Mouse (Mus musculus) cerebellum, adult 2 months (tissue): ENCODE data around the gene Grpel1. TPM values are rescaled to one million over a fixed set of nuclear protein-coding genes. Genes with fewer than 3 reads are reported as not detected.

ENCODE experiments used
- DNase-seq, 2 experiments: peaks; one replicate each; pipeline ENCODE4 v3.0.0; 2021
- H3K27ac ChIP-seq: fragments of 200-500 bp; 2 replicates; pipeline ENCODE4 v1.5.1; 2012; ENCODE audit warnings: low read length, control low read depth, inconsistent platforms; ENCODE audit not compliant: insufficient read depth
- H3K27me3 ChIP-seq: fragments of 200-500 bp; 2 replicates; pipeline ENCODE4 v1.6.1; 2012; ENCODE audit warnings: inconsistent platforms, mild to moderate bottlenecking, low read length, moderate library complexity; ENCODE audit not compliant: control insufficient read depth, insufficient read depth
- H3K4me1 ChIP-seq: fragments of 200-500 bp; 2 replicates; pipeline ENCODE4 v1.6.1; 2011; ENCODE audit warnings: low read length; ENCODE audit not compliant: control insufficient read depth, insufficient read depth
- H3K4me3 ChIP-seq: fragments of 200-500 bp; replicated peaks from 2 replicates; pipeline ENCODE3; 2011; ENCODE audit warnings: mild to moderate bottlenecking, low read depth, low read length, control low read depth; ENCODE audit not compliant: insufficient read depth
- CTCF ChIP-seq: fragments of 200-500 bp; IDR thresholded peaks from 2 replicates; pipeline ENCODE4 v1.5.1; 2011; ENCODE audit warnings: low read depth, mild to moderate bottlenecking, control low read depth, low read length, moderate library complexity, borderline replicate concordance; ENCODE audit not compliant: insufficient read depth
- POLR2A ChIP-seq: fragments of 200-500 bp; IDR thresholded peaks from 2 replicates; pipeline ENCODE4 v1.6.1; 2011; ENCODE audit warnings: low read length, control low read depth, borderline replicate concordance; ENCODE audit not compliant: insufficient read depth
- WGBS: fragments of 180-500 bp; shearing (Covaris S2); methylation state at CpG from one replicate; pipeline ENCODE4 v1.1.7; 2018; 5-methylcytosine and 5-hydroxymethylcytosine counted together
- polyA plus RNA-seq: library from polyadenylated mRNA; depleted of rRNA; stranded (reverse); fragments of >200 nt; gene quantifications from 2 replicates; pipeline ENCODE4 v1.2.3, GENCODE M21; 2012

Gene Grpel1
- polyA plus RNA-seq, 1 experiment: 27.3 TPM

DNA sequence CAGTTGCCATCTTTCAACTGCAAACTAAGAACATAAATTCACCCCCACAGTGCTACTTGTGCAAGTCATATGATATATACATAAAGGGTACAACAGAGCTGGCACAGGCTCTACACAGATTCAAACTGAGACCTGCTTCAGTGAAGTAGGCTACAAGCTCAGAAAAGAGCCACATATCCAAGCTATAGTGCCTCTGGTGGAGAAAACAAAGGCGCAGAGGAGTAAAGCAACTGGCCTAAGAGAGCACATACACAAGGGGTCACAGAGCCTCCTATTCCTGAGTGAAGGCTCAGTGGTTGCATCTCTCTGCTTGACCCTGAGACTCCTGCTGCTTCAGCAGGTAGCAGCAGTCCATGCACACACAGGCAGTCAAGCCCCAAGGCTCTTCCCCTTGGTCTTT lies 16.3 kb downstream of the Grpel1 start:
- H3K4me1 ChIP-seq: peaks cover 27% of the 10 kb centered on the region
- H3K4me3 ChIP-seq: no peak overlapping the region
- no peak overlapping the region for H3K27ac ChIP-seq
- DNase-seq: no peak
- no peaks in the 10 kb centered on the region for H3K27me3 ChIP-seq
- 70% methylated on average over 1 of the region's 1 CpGs for WGBS
- TF ChIP-seq POLR2A (no peak), CTCF (no peak)

DNA sequence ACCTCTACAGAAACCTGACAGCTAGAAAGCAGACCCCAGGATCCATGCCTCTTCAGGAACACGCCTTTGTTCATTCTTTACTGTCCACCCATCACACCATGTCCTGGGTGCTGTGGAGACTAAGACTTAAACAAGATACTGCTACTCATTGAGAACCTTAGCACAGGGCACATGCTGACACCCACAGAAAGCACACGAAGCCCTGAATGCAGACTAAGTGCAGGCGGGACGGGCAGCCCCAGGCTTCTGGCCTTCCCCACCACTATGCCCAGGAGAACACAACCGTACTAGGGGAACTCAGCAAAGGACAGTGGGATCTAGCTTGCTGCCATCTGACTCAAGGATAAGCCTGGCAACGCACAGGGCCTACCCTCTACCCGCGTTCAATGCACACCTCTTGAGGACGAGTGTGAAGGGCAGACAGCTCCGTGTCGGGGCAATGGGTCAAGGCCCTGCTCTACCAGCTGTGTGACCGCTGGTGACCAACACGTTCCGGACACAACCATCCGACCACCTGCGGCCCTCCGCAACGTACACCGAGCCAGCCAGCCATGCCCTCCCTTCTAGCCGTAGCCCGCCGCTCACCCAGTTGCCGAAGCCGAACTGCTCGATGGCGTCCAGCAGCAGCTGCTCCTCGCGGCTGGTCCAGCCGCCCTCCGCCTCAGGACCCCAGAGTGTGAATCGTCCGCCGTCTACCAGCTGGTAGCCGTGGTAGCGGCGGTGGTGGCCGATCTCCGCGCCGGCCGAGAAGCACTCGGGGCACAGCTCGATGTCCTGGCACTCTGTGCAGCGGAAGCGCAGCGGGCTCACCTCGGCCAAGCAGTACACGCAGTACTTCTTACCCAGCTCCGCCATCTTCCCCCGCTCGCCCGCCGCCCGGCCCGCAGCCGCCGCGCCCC lies 18.7 kb downstream of the Grpel1 start:
- TF ChIP-seq POLR2A (no peak), CTCF (no peak)
- Histone ChIP-seq H3K4me1 (peaks cover 27% of the 10 kb centered on the region), H3K4me3 (peak overlapping the region; percentile 85), H3K27me3 (no peaks in the 10 kb centered on the region), H3K27ac (peak overlapping the region; percentile 10)
- peak; percentile 58 to 67 for DNase-seq
- WGBS: 5% methylated on average over 58 of the region's 58 CpGs

DNA sequence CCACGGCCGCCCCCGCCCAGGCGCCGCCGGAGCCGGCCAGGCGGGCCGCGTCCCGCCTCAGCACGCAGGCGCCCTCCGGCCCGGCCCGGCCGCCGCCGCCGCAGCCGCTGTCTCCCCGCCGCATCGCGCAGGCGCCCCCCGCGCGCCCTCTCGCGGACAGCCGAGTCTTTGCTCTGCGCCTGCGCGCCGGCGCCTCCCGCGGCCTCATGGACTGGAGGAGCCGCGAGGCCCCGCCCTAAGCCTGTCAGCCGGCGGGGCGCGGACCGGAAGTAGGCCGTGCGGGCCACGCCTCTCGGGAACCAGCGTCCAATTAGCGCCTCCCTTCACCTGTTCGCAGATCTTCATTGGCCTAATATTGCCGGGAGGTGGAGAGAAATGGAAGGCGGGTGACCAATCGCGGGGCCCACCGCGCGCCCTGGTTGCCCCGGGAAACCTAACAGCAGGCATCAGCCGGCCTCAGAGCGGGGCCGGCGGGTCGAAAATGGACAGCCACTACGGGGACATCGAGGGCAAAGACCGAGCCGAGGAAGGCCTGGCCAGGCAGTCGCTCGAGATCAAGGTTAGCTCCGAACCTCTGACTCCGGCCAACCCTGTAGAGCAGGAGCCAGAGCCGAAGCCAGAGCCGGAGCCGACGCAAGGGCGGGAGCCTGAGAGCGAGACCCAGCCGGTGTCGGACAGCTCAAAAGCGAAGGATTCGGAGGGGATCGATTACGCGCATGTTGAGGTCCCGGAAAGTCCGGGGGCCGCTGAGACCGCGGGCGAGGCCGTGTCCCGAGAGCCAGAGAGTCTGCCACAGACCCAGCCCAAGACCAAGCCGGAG lies 19.6 kb downstream of the Grpel1 start, which contains the start of the genes Tada2b and Ccdc96:
Gene Tada2b, minus strand, starts transcription at position 115 of the 820 bp plus-strand sequence.
Gene Ccdc96, plus strand, starts transcription at position 418 of the 820 bp plus-strand sequence.
- Histone ChIP-seq H3K4me1 (peaks cover 20% of the 10 kb centered on the region), H3K4me3 (peak within 1 kb of the TSS; percentile 85), H3K27ac (peak within 1 kb of the TSS; percentile 10), H3K27me3 (no peaks in the 10 kb centered on the region)
- DNase-seq: peak; percentile 97 to 99
- TF ChIP-seq CTCF (peak; percentile 11; the same call in 1 of the 2 replicates), POLR2A (no peak)
- 4% methylated on average over 96 of the region's 97 CpGs for WGBS

DNA sequence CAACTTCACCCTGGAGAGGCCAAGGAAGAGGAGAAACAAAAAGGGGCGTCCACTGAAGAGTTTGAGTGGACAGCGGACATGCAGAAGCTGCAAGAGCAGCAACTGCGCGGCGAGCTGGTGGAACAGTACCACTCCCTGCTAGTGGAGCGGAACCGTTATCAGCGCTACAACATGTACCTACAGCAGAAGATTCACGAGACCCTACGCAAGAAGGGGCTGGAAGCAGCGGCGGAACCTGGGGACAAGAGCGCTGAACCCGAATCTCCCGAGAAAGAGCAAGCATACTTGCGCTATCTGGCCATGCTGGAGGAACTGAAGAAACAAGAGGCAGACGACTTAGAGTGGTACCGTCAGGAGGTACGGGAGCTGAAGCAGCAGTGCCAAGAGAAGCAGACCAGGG lies 20.5 kb downstream of the Grpel1 start:
- peaks cover 12% of the 10 kb centered on the region for H3K4me1 ChIP-seq
- H3K27me3 ChIP-seq: no peaks in the 10 kb centered on the region
- 55% methylated on average over 19 of the region's 19 CpGs for WGBS
- no peak overlapping the region for H3K27ac ChIP-seq
- no peak overlapping the region for H3K4me3 ChIP-seq
- DNase-seq: no peak
- no peak for TF ChIP-seq CTCF
- TF ChIP-seq POLR2A: no peak

DNA sequence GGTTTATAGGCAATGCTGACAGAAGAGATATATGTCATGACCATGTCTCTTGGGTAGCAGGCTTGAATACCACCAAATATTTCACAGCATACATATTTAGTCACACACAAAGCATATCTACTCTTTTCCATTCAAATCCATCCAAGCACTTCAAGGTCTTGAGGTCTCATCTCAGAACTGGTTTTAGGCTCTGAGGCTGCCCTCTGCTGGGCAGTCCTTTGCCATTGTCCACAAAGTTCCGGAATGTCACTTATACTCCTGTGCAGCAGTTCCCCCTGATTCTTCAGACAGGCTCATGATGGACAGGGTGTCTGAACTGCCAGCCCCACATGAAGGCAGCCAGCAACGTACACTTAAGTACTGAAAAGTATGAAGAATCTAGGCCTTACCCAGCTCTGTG lies 24.4 kb downstream of the Grpel1 start:
- DNase-seq: no peak
- TF ChIP-seq CTCF (peak; percentile 51; the same call in 1 of the 2 replicates), POLR2A (no peak)
- 49% methylated on average over 2 of the region's 2 CpGs for WGBS
- Histone ChIP-seq H3K4me1 (peaks cover 5% of the 10 kb centered on the region), H3K4me3 (no peak overlapping the region), H3K27ac (no peak overlapping the region), H3K27me3 (no peaks in the 10 kb centered on the region)

DNA sequence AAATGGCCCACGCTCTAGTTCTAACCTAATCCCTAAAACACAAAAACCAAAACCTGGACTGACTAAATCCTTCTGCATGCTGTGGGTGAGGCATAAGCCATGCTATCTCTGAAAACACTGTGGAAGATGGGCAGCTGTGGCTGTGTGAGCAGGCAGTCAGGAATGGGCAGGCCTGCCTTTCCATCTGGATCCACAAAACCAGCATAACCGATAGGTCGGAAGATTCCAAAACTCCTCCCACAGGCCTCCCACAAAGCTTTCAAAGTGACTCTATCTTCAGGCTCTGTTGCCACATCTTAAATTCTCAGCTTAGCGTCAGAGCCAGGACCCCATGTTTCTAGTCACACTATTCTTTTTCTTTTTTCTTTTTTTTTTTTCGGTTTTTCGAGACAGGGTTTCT lies 29.1 kb downstream of the Grpel1 start:
- Histone ChIP-seq H3K27ac (no peak overlapping the region), H3K27me3 (no peaks in the 10 kb centered on the region), H3K4me1 (no peaks in the 10 kb centered on the region), H3K4me3 (no peak overlapping the region)
- TF ChIP-seq POLR2A (no peak), CTCF (no peak)
- DNase-seq: no peak
- WGBS: 82% methylated on average over 6 of the region's 6 CpGs

DNA sequence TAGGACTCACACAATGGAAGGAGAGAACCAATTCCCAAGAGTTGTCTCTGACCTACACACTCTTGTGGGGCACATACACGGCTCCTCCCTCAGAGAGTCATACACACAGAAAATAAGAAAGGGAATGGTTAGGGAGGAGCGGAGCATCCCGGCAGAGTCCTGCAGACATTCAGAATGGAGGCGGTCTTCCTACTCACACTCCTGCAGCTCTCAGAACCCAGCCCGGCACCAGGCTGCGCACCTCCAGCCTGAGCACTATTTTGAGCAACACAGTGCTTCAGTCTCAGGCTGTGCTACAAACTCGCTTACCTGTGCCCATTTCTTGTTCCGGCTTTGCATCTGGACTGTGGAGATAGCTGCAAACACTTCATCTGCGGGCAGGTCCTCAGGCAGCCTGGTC lies 29.9 kb downstream of the Grpel1 start:
- no peak for DNase-seq
- no peaks in the 10 kb centered on the region for H3K27me3 ChIP-seq
- H3K4me3 ChIP-seq: no peak overlapping the region
- TF ChIP-seq POLR2A (no peak), CTCF (no peak)
- H3K27ac ChIP-seq: no peak overlapping the region
- WGBS: 96% methylated on average over 9 of the region's 9 CpGs
- no peaks in the 10 kb centered on the region for H3K4me1 ChIP-seq
